Mouse (Mus musculus): Measurements from ENCODE around the gene Fcho2. TPM values are rescaled to one million over a fixed set of nuclear protein-coding genes. Genes with fewer than 3 reads are reported as not detected.

Fcho2 gene
- polyA plus RNA-seq, 1 experiment from 2014 or later = 36.6 TPM

DNA sequence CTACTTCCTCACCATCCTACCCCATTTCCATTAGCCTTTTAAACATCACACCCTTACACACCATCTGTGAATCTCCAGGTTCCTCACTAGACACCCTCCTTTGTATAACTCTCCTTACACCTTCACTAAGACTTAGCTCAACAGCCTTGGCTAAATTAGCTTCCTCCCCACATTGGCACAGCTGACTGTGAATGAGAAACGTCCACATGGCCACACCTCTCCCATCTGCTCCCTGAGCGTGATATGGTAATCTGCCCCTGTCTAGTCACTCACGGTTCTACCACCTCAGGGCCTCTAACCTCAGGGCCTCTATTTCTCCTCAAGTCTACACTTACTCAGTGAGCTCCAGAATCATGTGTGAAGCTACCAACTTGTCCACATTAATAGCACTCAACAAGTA, 82.0 kb downstream of the Fcho2 start:
- no peak overlapping the region for H3K27ac ChIP-seq
- 68% methylated on average over 3 of the region's 3 CpGs for WGBS
- no peak overlapping the region for H3K4me3 ChIP-seq (replicated peaks)
- no peaks in the 10 kb centered on the region for H3K4me1 ChIP-seq
- no peak overlapping the region for H3K4me2 ChIP-seq
- H3K27me3 ChIP-seq = no peaks in the 10 kb centered on the region
- peaks cover 44% of the 10 kb centered on the region for H3K36me3 ChIP-seq (replicated peaks)
- H3K9me3 ChIP-seq = no peaks in the 10 kb centered on the region
- ATAC-seq (ENCODE audit: low FRiP score) = no peak
- H3K9ac ChIP-seq = no peak overlapping the region

GRCm38 (mm10) chr13:98729271-98730062, 85.8 kb downstream of the Fcho2 start:
- Histone ChIP-seq H3K4me1 (no peaks in the 10 kb centered on the region), H3K27me3 (no peaks in the 10 kb centered on the region), H3K9me3 (no peaks in the 10 kb centered on the region), H3K36me3 (replicated peaks) (peaks cover 64% of the 10 kb centered on the region), H3K4me2 (no peak overlapping the region), H3K4me3 (replicated peaks) (no peak overlapping the region), H3K27ac (no peak overlapping the region), H3K9ac (no peak overlapping the region)
- 96% methylated on average over 1 of the region's 1 CpGs for WGBS
- no peak for ATAC-seq (ENCODE audit: low FRiP score)

DNA sequence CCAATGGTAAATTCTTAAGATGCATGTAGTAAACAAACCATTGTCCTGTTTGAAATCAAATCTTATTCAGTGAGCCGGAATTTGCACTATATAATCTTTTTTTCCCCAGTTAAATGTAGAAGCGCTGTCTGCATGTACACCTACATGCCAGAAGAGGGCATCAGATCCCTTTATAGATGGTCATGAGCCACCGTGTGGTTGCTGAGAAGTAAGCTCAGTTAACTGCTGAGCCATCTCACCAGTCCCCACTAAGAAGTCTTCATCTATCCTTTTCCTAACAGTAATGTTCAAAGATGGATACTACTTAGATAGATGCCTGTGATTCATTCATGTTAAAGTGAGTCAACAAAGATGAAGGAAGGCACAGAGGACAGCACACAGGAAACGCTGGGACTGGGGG, 88.8 kb downstream of the Fcho2 start:
- no peaks in the 10 kb centered on the region for H3K27me3 ChIP-seq
- no peak for ATAC-seq (ENCODE audit: low FRiP score)
- no peak overlapping the region for H3K27ac ChIP-seq
- H3K9ac ChIP-seq = no peak overlapping the region
- 65% methylated on average over 4 of the region's 4 CpGs for WGBS
- no peaks in the 10 kb centered on the region for H3K9me3 ChIP-seq
- H3K4me1 ChIP-seq = no peaks in the 10 kb centered on the region
- H3K36me3 ChIP-seq (replicated peaks) = peaks cover 49% of the 10 kb centered on the region
- H3K4me2 ChIP-seq = no peak overlapping the region
- H3K4me3 ChIP-seq (replicated peaks) = no peak overlapping the region

DNA sequence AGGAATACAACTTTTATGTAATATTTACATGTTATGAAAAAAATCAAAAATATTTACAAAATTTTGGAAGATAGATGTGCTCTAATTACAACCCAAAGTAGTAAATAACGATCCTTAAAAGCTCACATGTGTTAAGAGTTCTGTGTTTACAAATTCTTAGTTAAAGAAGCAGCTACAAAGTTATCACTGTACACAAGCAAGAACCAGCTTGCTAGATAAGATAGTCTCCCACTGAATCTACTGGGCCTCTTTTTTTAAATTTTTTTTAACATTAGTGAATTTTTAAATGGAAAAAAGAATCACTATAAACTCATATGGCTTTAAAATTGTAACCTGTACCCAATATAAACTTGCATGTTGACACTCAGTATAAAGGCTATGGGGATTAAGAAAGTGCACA, 91.8 kb downstream of the Fcho2 start:
- Histone ChIP-seq H3K9ac (no peak overlapping the region), H3K36me3 (replicated peaks) (peaks cover 36% of the 10 kb centered on the region), H3K4me3 (replicated peaks) (no peak overlapping the region), H3K9me3 (no peaks in the 10 kb centered on the region), H3K27ac (no peak overlapping the region), H3K4me2 (no peak overlapping the region), H3K4me1 (no peaks in the 10 kb centered on the region), H3K27me3 (no peaks in the 10 kb centered on the region)
- no peak for ATAC-seq (ENCODE audit: low FRiP score)
- 90% methylated on average over 1 of the region's 1 CpGs for WGBS

DNA sequence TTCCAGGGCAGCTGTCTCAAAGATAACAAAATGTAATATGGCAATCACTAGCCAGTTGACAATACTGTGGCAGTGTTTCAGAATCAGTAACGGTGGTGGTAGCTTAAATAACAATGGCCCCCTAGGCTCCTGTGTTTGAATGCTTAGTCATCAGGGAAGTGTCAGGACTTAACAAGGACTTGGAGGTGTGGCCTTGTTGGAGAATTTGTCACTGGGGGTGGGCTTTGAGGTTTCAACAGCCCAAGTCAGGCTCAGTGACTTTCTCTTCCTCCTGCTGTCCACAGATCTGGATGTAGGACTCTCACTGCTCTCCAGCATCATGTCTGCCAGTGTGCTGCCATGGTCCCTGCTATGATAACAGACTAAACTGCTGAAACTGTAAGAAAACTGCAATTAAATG, 93.0 kb downstream of the Fcho2 start:
- Histone ChIP-seq H3K4me1 (no peaks in the 10 kb centered on the region), H3K9me3 (no peaks in the 10 kb centered on the region), H3K27me3 (no peaks in the 10 kb centered on the region), H3K4me2 (no peak overlapping the region), H3K9ac (no peak overlapping the region), H3K36me3 (replicated peaks) (peaks cover 27% of the 10 kb centered on the region), H3K27ac (no peak overlapping the region), H3K4me3 (replicated peaks) (no peak overlapping the region)
- 30% methylated on average over 1 of the region's 1 CpGs for WGBS
- ATAC-seq (ENCODE audit: low FRiP score) = no peak

- no peak overlapping the region for H3K27ac ChIP-seq
- no peak overlapping the region for H3K9ac ChIP-seq
- H3K4me3 ChIP-seq (replicated peaks) = no peak overlapping the region
- WGBS = 87% methylated on average over 8 of the region's 8 CpGs
- no peak overlapping the region for H3K4me2 ChIP-seq
- no peak for ATAC-seq (ENCODE audit: low FRiP score)
- no peaks in the 10 kb centered on the region for H3K4me1 ChIP-seq
- H3K9me3 ChIP-seq = no peaks in the 10 kb centered on the region
- H3K36me3 ChIP-seq (replicated peaks) = no peaks in the 10 kb centered on the region
- no peaks in the 10 kb centered on the region for H3K27me3 ChIP-seq
Observed at GRCm38 (mm10) chr13:98716176-98716575, 99.1 kb downstream of the Fcho2 start.

GRCm38 (mm10) chr13:98715443-98715990, 99.7 kb downstream of the Fcho2 start:
- no peak for ATAC-seq (ENCODE audit: low FRiP score)
- Histone ChIP-seq H3K36me3 (replicated peaks) (no peaks in the 10 kb centered on the region), H3K4me3 (replicated peaks) (no peak overlapping the region), H3K4me1 (no peaks in the 10 kb centered on the region), H3K9me3 (no peaks in the 10 kb centered on the region), H3K27ac (no peak overlapping the region), H3K4me2 (no peak overlapping the region), H3K9ac (no peak overlapping the region), H3K27me3 (no peaks in the 10 kb centered on the region)
- WGBS = 95% methylated on average over 6 of the region's 6 CpGs

DNA sequence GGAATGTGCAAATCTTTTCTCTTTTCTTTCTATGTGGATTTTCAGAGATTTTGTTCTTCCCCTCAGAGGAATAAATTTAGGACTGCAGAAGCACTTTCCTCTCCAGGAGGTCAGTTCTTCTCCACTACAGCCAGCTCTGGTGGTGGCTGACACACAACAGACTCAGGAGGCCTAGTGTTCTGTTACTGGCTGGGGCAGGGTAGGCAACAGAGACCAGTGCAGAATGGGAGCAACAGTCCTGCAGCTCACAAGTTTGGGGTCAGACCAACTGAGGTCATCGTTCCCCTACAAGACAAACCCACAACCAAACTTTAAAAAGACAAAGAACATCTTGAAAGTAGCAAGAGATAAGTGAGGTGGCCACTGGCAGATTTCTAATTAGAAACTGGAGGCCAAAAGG, 104.6 kb downstream of the Fcho2 start:
- no peaks in the 10 kb centered on the region for H3K36me3 ChIP-seq (replicated peaks)
- H3K4me1 ChIP-seq = no peaks in the 10 kb centered on the region
- H3K27ac ChIP-seq = no peak overlapping the region
- no peak for ATAC-seq (ENCODE audit: low FRiP score)
- no peaks in the 10 kb centered on the region for H3K27me3 ChIP-seq
- H3K9ac ChIP-seq = no peak overlapping the region
- H3K9me3 ChIP-seq = no peaks in the 10 kb centered on the region
- no peak overlapping the region for H3K4me3 ChIP-seq (replicated peaks)
- H3K4me2 ChIP-seq = no peak overlapping the region
- 97% methylated on average over 1 of the region's 1 CpGs for WGBS

GRCm38 (mm10) chr13:98710236-98710635, 105.0 kb downstream of the Fcho2 start:
- ATAC-seq (ENCODE audit: low FRiP score) = no peak
- Histone ChIP-seq H3K9me3 (no peaks in the 10 kb centered on the region), H3K4me3 (replicated peaks) (no peak overlapping the region), H3K27me3 (no peaks in the 10 kb centered on the region), H3K27ac (no peak overlapping the region), H3K9ac (no peak overlapping the region), H3K36me3 (replicated peaks) (no peaks in the 10 kb centered on the region), H3K4me1 (no peaks in the 10 kb centered on the region), H3K4me2 (no peak overlapping the region)
- 85% methylated on average over 8 of the region's 8 CpGs for WGBS

DNA sequence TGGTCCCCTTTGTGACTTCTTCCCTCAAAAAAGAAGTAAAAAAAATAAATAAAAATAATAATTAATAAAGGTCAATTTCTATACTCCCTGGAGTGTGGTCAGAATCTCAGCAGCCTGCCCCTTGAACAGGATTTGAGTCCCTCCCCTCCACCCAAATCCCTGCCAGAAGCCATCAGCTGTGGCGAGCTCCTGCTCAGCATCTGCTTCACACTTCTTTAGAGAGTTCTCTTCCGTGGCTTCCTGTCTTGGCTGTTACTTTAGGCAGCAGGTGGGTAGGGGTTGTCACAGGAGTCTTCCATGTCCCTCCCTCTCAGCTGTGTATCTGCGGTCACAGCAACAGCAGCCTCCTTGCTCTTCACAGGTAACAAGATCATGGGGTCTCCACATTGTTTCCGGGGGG, 109.7 kb downstream of the Fcho2 start:
- Histone ChIP-seq H3K9me3 (no peaks in the 10 kb centered on the region), H3K4me3 (replicated peaks) (no peak overlapping the region), H3K27me3 (no peaks in the 10 kb centered on the region), H3K36me3 (replicated peaks) (no peaks in the 10 kb centered on the region), H3K27ac (no peak overlapping the region), H3K9ac (no peak overlapping the region), H3K4me2 (no peak overlapping the region), H3K4me1 (peaks cover under 1% of the 10 kb centered on the region; the same call in 1 of the 2 replicates)
- no peak for ATAC-seq (ENCODE audit: low FRiP score)
- 82% methylated on average over 4 of the region's 4 CpGs for WGBS

- Histone ChIP-seq H3K27ac (no peak overlapping the region), H3K4me3 (replicated peaks) (no peak overlapping the region), H3K27me3 (no peaks in the 10 kb centered on the region), H3K36me3 (replicated peaks) (no peaks in the 10 kb centered on the region), H3K4me2 (no peak overlapping the region), H3K4me1 (peaks cover 3% of the 10 kb centered on the region; the same call in 1 of the 2 replicates), H3K9me3 (no peaks in the 10 kb centered on the region), H3K9ac (no peak overlapping the region)
- ATAC-seq (ENCODE audit: low FRiP score) = no peak
- 87% methylated on average over 8 of the region's 8 CpGs for WGBS
Observed at GRCm38 (mm10) chr13:98703786-98704185, 111.5 kb downstream of the Fcho2 start.

- no peak overlapping the region for H3K27ac ChIP-seq
- H3K9ac ChIP-seq = no peak overlapping the region
- peaks cover 3% of the 10 kb centered on the region; the same call in 1 of the 2 replicates for H3K4me1 ChIP-seq
- no peaks in the 10 kb centered on the region for H3K27me3 ChIP-seq
- no peaks in the 10 kb centered on the region for H3K36me3 ChIP-seq (replicated peaks)
- no peak for ATAC-seq (ENCODE audit: low FRiP score)
- H3K9me3 ChIP-seq = no peaks in the 10 kb centered on the region
- no peak overlapping the region for H3K4me3 ChIP-seq (replicated peaks)
- H3K4me2 ChIP-seq = no peak overlapping the region
- WGBS = 90% methylated on average over 8 of the region's 8 CpGs
Observed at GRCm38 (mm10) chr13:98702361-98702760, 112.9 kb downstream of the Fcho2 start.

GRCm38 (mm10) chr13:98701309-98701675, 114.0 kb downstream of the Fcho2 start:
- Histone ChIP-seq H3K4me1 (peaks cover 3% of the 10 kb centered on the region; the same call in 1 of the 2 replicates), H3K9me3 (no peaks in the 10 kb centered on the region), H3K27me3 (peaks cover 4% of the 10 kb centered on the region; the same call in 1 of the 2 replicates), H3K4me3 (replicated peaks) (no peak overlapping the region), H3K27ac (no peak overlapping the region), H3K9ac (no peak overlapping the region), H3K4me2 (no peak overlapping the region), H3K36me3 (replicated peaks) (no peaks in the 10 kb centered on the region)
- WGBS = 82% methylated on average over 5 of the region's 5 CpGs
- no peak for ATAC-seq (ENCODE audit: low FRiP score)

Data from forebrain, embryonic 12.5 days (tissue).